Mouse (Mus musculus) stomach, embryonic 14.5 days (tissue): ENCODE data around the gene Drc7. TPM values are rescaled to one million over a fixed set of nuclear protein-coding genes. Genes with fewer than 3 reads are reported as not detected.

Source experiments
- ATAC-seq: fragments of 200-750 bp; cut with Nextera tagmentation; 2 replicates; pipeline ENCODE4 v1.8.0; 2017; ENCODE audit warnings: low read depth, moderate TSS enrichment; ENCODE audit not compliant: insufficient number of reproducible peaks, insufficient read depth, low FRiP score
- H3K27ac ChIP-seq: fragments of 300-500 bp; sonication (generic); 2 replicates; pipeline ENCODE4 v1.5.1; 2014; ENCODE audit warnings: mild to moderate bottlenecking, low read length, moderate library complexity, mixed read lengths
- H3K27me3 ChIP-seq: fragments of 300-500 bp; sonication (generic); 2 replicates; pipeline ENCODE4 v1.6.1; 2014; ENCODE audit warnings: low read length, control low read depth, mixed read lengths; ENCODE audit not compliant: control insufficient read depth, insufficient read depth
- H3K36me3 ChIP-seq: fragments of 300-500 bp; sonication (generic); 2 replicates; pipeline ENCODE4 v1.6.1; 2014; ENCODE audit warnings: mild to moderate bottlenecking, control low read depth, low read length, moderate library complexity, mixed read lengths; ENCODE audit not compliant: control insufficient read depth, insufficient read depth
- H3K4me1 ChIP-seq: fragments of 300-500 bp; sonication (generic); 2 replicates; pipeline ENCODE4 v1.6.1; 2014; ENCODE audit warnings: low read length, control low read depth, mixed read lengths; ENCODE audit not compliant: control insufficient read depth, insufficient read depth
- H3K4me2 ChIP-seq: fragments of 300-500 bp; sonication (generic); replicated peaks from 2 replicates; pipeline ENCODE4 v1.6.1; 2014; ENCODE audit warnings: low read depth, low read length, control low read depth
- H3K4me3 ChIP-seq: fragments of 300-500 bp; sonication (generic); 2 replicates; pipeline ENCODE4 v1.5.1; 2014; ENCODE audit warnings: low read depth, low read length, control low read depth
- H3K9ac ChIP-seq: fragments of 300-500 bp; sonication (generic); replicated peaks from 2 replicates; pipeline ENCODE4 v1.6.1; 2014; ENCODE audit warnings: low read depth, mild to moderate bottlenecking, control low read depth, low read length, moderate library complexity, mixed read lengths
- H3K9me3 ChIP-seq: fragments of 300-500 bp; sonication (generic); 2 replicates; pipeline ENCODE4 v1.6.1; 2016; ENCODE audit warnings: low read depth, low read length, control low read depth; ENCODE audit not compliant: control insufficient read depth
- WGBS: fragments of 180-500 bp; shearing (Covaris S2); extraction: QIAGEN DNeasy Blood & Tissue Kit; methylation state at CpG from one replicate; pipeline ENCODE4 v1.1.7; 2014; 5-methylcytosine and 5-hydroxymethylcytosine counted together
- polyA plus RNA-seq: library from polyadenylated mRNA; unstranded; fragments of >200 nt; fragmentation: Nextera tagmentation; extraction: Ambion mirVana; gene quantifications from 2 replicates; pipeline ENCODE4 v1.2.1, GENCODE M21; 2014

The Drc7 gene
- polyA plus RNA-seq: not detected in 2 replicates

- WGBS: 16% methylated on average over 2 of the region's 2 CpGs
- Histone ChIP-seq H3K4me1 (no peaks in the 10 kb centered on the region), H3K4me3 (no peak within 1 kb of the TSS), H3K9me3 (no peaks in the 10 kb centered on the region), H3K9ac (no peak within 1 kb of the TSS), H3K27ac (no peak within 1 kb of the TSS), H3K4me2 (no peak within 1 kb of the TSS), H3K36me3 (no peaks in the 10 kb centered on the region), H3K27me3 (no peaks in the 10 kb centered on the region)
- peak; percentile 51; the same call in 1 of the 2 replicates for ATAC-seq
Observed at GRCm38 (mm10) chr8:95054927-95055510, at the start of gene Drc7. Gene Drc7 (plus strand): TSS chr8:95055103.

GRCm38 (mm10) chr8:95012442-95012919 lies 42.4 kb upstream of the Drc7 start:
- Histone ChIP-seq H3K36me3 (peaks cover 3% of the 10 kb centered on the region; the same call in 1 of the 2 replicates), H3K27me3 (no peaks in the 10 kb centered on the region), H3K4me2 (no peak overlapping the region), H3K4me3 (no peak overlapping the region), H3K4me1 (no peaks in the 10 kb centered on the region), H3K9ac (no peak overlapping the region), H3K9me3 (no peaks in the 10 kb centered on the region), H3K27ac (no peak overlapping the region)
- WGBS: 80% methylated on average over 15 of the region's 15 CpGs
- ATAC-seq: 0 out of 2 replicates have a peak, but pooled peaks have one; percentile 16

GRCm38 (mm10) chr8:95015866-95016265 lies 39.0 kb upstream of the Drc7 start:
- H3K4me3 ChIP-seq: no peak overlapping the region
- no peak overlapping the region for H3K9ac ChIP-seq
- no peaks in the 10 kb centered on the region for H3K9me3 ChIP-seq
- no peaks in the 10 kb centered on the region for H3K27me3 ChIP-seq
- H3K36me3 ChIP-seq: peaks cover 3% of the 10 kb centered on the region; the same call in 1 of the 2 replicates
- H3K4me1 ChIP-seq: no peaks in the 10 kb centered on the region
- no peak overlapping the region for H3K27ac ChIP-seq
- 83% methylated on average over 4 of the region's 4 CpGs for WGBS
- no peak overlapping the region for H3K4me2 ChIP-seq
- ATAC-seq: no peak

GRCm38 (mm10) chr8:95016684-95017083 lies 38.2 kb upstream of the Drc7 start:
- Histone ChIP-seq H3K4me3 (no peak overlapping the region), H3K9ac (no peak overlapping the region), H3K36me3 (peaks cover 1% of the 10 kb centered on the region; the same call in 1 of the 2 replicates), H3K27ac (no peak overlapping the region), H3K9me3 (no peaks in the 10 kb centered on the region), H3K27me3 (no peaks in the 10 kb centered on the region), H3K4me2 (no peak overlapping the region), H3K4me1 (no peaks in the 10 kb centered on the region)
- WGBS: 60% methylated on average over 4 of the region's 4 CpGs
- no peak for ATAC-seq

GRCm38 (mm10) chr8:95017451-95017850 lies 37.5 kb upstream of the Drc7 start, which contains the start of gene Adgrg3:
Gene Adgrg3 (plus strand): TSS chr8:95017692.
- no peak within 1 kb of the TSS for H3K27ac ChIP-seq
- no peaks in the 10 kb centered on the region for H3K27me3 ChIP-seq
- no peak within 1 kb of the TSS for H3K4me3 ChIP-seq
- 73% methylated on average over 11 of the region's 11 CpGs for WGBS
- H3K9ac ChIP-seq: no peak within 1 kb of the TSS
- no peak within 1 kb of the TSS for H3K4me2 ChIP-seq
- no peaks in the 10 kb centered on the region for H3K4me1 ChIP-seq
- H3K9me3 ChIP-seq: no peaks in the 10 kb centered on the region
- no peak for ATAC-seq
- H3K36me3 ChIP-seq: no peaks in the 10 kb centered on the region; the same call in 1 of the 2 replicates

- Histone ChIP-seq H3K4me2 (no peak overlapping the region), H3K4me1 (no peaks in the 10 kb centered on the region), H3K9ac (no peak overlapping the region), H3K4me3 (no peak overlapping the region), H3K9me3 (no peaks in the 10 kb centered on the region), H3K27ac (no peak overlapping the region), H3K36me3 (no peaks in the 10 kb centered on the region), H3K27me3 (no peaks in the 10 kb centered on the region)
- 56% methylated on average over 9 of the region's 9 CpGs for WGBS
- no peak for ATAC-seq
Observed at GRCm38 (mm10) chr8:95017969-95018635, 36.8 kb upstream of the Drc7 start.

GRCm38 (mm10) chr8:95020293-95020777 lies 34.6 kb upstream of the Drc7 start:
- Histone ChIP-seq H3K9ac (no peak overlapping the region), H3K4me3 (no peak overlapping the region), H3K4me1 (no peaks in the 10 kb centered on the region), H3K4me2 (no peak overlapping the region), H3K36me3 (no peaks in the 10 kb centered on the region), H3K9me3 (no peaks in the 10 kb centered on the region), H3K27me3 (no peaks in the 10 kb centered on the region), H3K27ac (no peak overlapping the region)
- WGBS: 49% methylated on average over 12 of the region's 12 CpGs
- ATAC-seq: peak; percentile 26; the same call in 1 of the 2 replicates

DNA sequence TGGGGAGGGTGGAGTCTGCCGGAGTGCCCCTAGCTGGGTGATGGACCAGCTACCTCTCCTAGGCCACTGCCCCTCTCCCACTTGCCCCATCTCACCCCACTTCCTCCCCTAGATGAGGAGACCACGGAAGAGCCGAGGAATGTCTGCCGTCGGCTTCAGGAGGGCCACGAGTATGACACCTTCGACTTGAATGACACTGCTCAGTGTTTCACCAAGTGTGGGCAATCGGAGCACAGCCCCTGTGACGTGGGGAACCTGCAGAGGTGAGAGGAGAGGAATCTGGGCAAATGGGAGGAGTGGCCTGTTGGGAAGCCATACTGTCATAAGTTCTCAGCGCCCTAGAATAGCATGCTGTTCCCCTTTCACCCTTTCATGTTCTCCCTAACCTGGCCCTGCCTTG lies 34.1 kb upstream of the Drc7 start:
- Histone ChIP-seq H3K36me3 (no peaks in the 10 kb centered on the region), H3K4me2 (no peak overlapping the region), H3K9me3 (no peaks in the 10 kb centered on the region), H3K4me1 (no peaks in the 10 kb centered on the region), H3K27ac (no peak overlapping the region), H3K9ac (no peak overlapping the region), H3K27me3 (no peaks in the 10 kb centered on the region), H3K4me3 (no peak overlapping the region)
- no peak for ATAC-seq
- 62% methylated on average over 10 of the region's 10 CpGs for WGBS
